Mouse (Mus musculus) lung, postnatal 14 days (tissue): ENCODE measurements at regions not wholly inside any gene's neighbourhood (a gene's known extent, or its start where the extent isn't known, plus 50 kb on each side); places are given as distances from the start of the nearest gene placed in this dataset.

Experiments used
- DNase-seq: peaks from one replicate; pipeline ENCODE4 v3.0.0; 2021

DNA sequence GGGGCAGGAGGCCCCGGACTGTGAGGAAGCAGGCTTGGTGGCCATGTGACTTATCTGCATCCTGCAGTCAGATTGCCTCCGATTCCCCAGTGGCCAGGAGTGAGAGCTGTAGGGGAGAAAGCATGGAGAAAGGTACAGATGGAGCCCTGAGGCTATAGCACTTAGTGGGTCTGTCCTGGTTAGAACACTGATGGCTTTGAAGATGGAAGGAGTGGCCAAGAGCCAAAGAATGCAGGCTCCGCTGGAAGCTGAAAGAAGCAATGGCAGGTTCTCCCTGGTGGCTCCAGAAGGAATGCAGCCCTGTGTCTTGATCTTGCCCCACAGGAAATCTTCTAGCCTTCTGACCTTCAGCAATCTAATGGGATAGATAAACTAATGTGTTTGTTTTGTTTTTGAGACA, 926.3 kb downstream of the 4930447A16Rik start:
- no peak for DNase-seq

DNA sequence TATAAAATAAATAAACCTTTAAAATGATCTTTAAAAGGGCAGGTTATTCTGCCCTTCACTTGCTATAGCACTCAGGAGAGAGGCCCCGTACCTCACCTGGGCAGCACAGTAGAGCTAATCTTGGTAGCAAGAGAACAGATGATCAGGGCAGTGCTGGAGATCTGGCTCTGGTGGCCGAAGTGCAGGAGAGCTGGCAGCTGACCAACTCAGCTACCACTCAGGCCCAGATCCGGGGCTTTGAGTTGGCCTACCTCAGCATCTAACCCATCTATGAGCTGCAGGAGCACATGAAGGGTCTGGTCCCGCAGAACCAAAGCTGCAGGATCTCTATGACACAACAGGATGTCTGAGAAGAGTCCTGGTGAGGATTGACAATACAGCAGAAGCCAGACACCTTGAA, 928.0 kb downstream of the 4930447A16Rik start:
- DNase-seq = no peak

DNA sequence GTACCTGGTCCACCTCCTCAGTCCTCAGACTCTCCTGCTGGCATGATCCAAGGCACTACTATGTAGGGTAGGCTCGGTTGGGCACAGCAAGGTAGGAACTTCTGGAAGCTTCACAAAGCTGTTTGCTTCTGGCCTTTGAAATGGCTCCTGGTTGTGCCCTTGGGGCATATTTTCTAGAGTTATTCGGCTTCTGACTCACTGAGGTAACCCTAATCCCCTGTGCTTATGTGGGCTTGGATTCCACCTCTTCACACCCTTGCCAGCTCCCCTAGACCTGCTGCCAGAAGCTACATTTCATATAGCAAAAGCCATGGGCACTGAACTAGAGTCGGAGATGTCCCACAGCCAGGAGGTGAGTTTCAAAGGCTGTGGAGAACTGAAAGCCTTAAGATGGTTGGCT, 933.7 kb downstream of the 4930447A16Rik start:
- no peak for DNase-seq

DNA sequence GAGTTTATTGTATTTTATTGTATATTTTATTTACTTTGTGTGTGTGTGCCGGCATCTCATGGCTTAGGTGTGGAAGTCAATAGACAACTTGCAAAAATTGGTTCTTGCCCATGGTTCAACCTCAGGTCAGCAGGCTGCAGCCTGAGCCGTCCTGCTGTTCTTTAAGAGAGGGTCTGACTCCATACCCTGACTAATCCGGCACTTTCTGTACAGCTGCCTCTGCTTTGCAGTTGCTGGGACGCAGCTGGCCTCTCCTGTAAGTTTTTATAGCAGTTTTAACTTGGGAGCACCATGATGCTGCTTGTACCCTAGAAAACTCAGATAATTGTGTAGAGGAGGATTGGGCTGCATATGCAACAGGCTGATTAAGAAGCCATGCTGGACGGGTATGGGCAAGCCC, 938.2 kb downstream of the 4930447A16Rik start:
- DNase-seq = no peak

DNA sequence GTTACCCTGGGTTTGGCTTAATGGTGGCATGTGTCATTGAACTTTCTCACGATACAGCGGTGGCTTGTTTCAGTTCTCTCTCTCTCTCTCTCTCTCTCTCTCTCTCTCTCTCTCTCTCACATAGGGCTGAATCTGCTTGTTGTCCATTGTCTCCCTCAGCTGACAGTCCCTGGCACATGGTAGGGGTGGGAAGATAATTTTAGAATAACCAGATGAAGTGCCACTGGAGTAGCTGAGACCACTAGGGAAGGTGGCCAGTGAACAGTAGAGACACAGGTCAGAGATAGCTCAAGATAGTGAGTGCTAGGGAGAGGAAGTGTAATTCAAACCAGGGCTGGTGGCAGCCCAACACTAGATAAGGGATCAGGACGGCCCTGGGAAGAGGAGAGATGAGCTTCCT, 938.7 kb downstream of the 4930447A16Rik start:
- no peak for DNase-seq

DNA sequence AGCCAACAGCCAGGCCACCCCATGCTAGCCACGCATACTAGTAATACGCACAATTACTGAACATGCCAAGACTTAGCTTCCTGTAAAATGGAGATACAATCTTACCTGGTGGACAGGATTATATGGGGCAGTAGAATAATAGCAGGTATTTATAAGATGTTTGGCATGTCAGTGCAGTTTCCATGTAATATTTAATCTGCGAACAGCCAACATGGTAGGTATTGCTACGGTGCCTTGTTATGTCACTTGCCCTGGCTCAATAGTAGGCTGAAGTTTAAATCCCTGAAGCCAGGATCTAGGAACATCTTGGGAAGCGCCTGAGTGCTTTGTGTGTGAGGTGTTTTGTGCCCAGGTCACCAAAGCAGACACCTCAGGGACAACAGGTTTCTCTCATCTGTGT, 942.3 kb downstream of the 4930447A16Rik start:
- no peak for DNase-seq

DNA sequence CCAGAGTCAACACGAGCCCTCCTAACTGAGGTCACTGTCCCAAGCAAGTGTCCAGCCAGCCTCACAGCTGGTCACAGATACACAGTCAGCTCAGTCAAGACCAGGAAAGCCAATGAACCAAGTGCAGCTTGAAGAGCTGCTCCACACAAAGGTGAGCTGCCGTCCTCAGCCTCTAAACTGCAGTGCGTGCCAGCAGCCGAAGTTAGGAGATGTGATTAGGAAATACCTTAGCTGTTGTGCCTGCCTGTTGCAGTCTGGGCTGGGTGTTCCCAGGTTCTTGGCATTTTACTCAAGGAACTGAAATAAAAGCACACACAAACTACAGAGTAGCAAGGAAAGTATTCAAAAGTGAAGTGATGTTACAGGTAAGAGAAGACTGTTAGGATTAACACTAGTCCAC, 942.9 kb downstream of the 4930447A16Rik start:
- no peak for DNase-seq

DNA sequence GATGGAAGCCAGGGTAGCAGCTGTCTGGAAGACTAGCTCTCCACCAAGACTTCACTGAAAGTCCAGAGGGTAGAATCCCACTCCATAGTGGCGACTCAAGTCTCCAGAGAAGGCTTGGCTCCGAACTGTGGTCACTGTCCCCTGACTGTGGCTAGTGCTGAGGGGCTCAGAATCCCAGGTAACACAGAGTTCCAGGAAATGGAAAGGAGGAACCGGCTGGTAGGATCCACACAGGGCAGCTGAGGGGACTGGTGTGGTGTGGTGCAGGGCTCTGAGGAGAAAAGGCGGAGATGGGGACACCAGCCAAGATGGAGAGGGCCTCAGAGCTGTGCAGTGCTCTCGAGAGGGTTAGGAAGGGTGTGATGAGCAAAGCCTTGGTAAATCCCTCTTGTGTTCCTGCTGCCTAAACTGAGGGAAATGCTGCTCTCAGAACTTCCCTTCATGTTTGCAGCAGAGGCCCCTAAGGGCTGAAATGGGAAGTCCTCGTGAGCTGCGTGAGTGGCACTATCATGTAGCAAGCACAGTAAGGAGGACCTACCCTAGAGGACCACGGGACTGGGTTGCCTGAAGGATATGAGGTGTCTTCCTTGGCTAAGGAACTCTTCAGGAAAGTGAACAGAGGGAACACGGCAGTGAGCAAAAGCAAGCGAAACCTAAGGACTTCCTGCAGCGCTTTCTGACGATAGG, 946.2 kb downstream of the 4930447A16Rik start:
- no peak for DNase-seq

DNA sequence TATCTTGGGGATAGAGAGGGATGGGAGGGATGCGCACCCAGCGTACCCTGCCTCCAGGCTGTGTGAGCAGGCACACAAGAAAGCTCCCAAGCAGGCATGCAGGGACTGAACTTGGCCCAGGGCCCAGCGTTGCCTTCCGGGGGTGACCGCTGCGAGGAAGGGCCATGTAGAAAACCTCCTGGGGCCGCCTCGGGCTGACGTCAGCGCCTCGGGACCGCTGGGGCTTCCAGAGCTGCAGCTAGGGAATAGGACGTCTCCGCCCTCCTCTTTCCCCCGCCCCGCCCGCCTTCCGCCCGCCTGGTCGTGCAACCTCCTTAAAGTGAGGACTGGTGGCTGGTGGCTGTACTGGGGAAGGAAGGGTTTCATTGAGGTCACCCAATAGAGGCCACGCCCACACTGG, 948.4 kb downstream of the 4930447A16Rik start:
- peak; percentile 89 for DNase-seq

DNA sequence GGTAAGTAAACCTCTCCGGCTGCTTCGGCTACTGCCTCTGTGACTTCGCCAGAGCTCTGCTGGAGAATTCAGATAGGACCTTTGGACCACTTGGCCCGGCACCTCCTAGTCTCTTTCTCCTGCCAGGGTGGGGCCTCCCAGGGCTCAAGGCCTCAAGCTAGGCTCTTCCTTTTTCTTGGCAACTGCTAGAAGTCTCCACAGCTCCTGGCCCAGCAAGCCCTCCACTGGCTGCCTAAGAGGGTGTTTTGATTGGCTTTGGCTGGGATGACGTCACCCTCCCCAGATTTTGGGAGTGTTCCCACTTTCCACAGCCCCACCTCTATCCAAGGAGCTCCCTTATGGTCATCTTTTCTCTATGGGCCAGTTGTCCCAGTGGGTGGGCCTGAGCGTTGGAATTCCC, 949.4 kb downstream of the 4930447A16Rik start:
- DNase-seq = peak; percentile 70

DNA sequence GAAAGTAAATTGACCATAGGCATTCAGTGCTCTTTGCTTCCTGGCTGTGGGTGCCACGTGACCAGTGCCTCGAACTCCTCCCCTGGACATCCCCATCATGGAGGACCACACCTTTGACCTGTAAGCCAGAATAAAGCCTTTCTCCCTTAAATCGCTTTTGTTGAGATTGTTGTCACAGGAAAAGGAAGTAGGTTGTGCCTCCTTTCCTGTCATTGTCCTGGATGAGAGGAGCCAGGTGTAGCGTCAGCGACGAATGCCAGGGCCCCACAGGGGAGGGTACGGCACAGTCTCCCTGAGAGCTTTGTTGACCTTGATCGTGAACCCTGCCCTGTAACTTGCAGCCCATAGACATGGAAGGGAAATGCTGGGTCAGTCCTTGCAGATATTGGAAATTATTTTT, 952.8 kb downstream of the 4930447A16Rik start:
- no peak for DNase-seq

DNA sequence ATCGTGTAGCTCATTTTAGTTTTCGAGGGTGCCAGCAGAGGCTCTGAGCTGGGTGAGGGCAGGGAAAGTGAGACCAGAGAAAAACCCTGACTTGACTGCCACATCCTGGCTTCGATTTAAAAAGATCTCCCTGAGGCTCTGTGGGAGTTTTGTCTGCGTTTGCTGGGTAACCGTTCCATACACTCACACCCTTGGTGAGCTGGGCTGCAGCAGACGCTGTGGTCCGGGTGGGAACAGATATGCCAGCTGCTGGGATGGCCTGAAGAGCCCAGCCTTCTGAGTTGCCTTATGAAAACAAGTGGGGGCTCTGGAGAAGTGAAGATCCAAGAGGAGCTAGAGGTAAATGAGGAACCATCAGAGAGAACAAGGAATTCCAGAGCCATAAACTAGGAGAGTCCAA, 962.3 kb downstream of the 4930447A16Rik start:
- no peak for DNase-seq

DNA sequence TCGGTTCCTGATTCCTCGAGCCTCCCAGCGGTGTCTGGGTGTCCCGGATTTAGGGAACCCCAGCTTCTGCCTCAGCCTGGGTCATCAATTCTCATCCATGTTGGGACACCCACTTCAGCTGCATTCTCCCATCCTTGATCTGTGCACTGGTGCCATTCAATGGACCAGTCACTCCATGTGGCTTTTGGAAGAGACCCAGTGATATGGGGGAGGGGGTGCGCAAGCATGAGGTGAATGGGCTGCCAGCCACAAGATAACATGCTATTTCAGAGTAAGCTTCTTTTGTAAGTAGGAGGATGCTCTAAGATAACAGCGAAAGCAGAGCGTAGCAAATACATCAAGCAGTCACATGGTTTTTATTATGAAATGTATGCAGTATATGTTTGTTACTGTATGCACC, 963.1 kb downstream of the 4930447A16Rik start:
- no peak for DNase-seq

DNA sequence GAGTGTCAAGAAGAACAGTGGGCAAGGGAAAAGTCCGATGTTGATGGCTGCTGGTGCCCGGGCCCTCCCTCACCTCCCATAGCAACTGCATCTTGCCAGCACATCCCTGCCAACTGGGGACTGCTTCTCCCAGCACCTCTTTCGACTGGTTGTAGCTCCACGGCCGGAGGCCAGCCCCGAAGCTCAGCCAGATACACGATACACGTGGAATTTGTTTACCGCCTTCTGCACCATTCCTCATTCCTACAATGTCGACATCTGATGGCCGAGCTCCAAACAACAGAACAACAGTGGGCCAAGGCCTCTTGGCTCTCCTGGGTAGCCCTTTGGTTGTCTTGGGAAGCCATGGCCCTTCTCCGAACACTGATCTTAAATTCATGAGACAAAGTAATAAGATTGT, 965.1 kb downstream of the 4930447A16Rik start:
- peak; percentile 25 for DNase-seq

DNA sequence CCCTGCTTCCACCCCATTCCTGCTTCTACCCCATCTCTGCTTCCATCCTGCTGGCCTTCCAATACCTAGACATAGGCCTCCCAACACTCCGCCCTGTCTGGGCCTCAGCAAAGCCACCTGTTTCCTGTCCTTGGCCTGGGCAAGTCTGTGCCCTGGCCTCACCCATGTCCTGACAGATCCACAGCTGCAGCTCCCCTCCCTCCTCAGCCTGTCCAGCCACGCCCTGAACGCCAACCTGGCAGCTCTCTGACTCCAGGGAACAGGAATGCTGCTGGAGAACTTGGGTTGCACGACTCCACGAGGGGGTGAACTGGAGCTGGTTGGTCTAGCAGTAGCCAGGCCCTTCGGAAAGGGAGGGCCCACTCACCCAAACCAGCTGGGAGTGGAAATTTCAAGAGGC, 966.1 kb downstream of the 4930447A16Rik start:
- peak; percentile 69 for DNase-seq

DNA sequence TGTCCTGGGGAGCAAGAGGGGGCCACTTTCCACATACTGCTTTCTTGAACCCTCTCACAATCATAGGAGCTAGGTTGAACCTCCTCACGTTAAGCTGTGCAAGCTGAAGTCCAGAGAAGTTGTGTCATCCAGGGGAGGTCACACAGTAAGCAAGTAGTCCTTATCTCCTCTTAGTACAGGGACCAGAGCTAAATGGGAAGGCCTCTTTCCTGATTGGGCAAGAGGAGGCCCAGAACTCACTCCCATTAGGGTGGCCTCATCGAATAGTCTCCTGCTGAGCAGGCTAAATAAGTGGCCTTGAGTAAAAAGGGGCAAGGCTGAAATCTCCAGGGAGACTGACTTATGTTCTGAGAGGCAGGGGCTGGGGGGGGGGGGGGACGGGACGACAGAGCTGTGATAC, 966.5 kb downstream of the 4930447A16Rik start:
- DNase-seq = no peak

DNA sequence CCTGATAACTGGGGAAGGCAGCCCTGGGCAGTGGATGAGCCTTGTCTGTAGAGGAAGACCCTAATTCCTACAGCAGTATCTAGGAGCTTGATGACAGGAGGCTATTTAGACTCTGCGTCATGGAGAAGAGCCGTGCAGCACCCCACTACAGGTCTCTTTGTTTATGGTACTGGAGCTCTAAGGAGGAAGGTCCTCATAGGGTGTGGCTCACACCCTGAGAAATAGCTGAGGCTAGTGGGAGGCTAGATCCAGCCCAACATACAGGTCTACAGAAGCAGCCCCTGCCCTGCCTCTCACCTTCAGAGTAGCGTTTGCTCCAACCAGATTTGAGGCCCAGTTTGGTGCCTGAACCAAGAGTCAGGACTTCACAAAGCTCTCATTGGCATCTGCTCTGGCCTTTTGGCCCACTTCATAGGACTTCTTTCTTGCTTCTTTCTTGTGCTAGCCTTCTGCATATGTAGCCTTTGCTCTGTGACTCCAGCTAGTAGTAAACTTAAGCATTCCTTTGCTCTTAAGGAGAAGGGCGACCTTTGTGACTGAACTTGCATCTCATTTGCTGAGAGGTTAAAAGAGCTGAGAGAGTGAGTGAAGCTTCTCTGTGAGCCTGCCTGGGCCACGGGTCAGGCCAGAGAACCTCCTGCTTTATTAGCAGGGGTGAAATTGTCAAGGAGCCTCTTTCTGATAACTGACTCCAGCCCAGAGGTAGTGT, 967.2 kb downstream of the 4930447A16Rik start:
- no peak for DNase-seq

DNA sequence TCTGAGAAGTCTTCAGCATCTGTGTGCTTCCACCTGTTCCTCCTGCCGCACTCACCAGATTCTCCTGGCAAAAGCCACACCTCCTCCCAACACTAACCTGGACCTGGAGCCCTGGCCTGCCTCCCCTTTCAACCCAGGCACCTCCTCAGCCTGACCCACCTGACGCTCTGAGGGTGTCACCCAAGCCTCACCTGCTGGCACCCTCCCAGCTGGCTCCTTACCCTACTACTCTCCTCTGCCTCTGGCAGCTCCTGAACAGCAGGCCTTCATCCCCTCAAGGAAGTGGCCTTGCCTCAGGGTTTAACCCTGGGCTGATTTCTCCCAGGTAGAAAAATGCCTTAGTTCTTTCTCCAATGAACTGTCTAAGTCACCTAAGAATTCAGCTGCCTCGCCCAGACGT, 973.5 kb downstream of the 4930447A16Rik start:
- DNase-seq = peak; percentile 71

DNA sequence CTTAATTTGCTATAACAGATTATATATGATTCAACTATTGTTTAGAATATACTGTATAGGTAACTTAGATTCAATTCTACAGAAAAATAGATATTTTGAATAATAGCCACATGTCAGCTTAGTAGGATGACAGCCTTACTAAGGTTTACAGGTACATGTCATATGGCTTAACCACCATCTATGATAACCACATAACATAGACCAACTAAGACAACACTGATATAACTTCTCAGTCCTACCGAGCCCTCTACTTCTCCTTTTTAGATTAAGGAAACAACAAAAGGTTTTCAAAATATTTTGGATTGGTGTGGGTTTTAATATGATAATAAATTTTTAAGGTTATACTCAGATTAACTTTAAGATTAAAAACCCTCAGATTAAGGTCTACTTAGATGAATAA, 977.4 kb downstream of the 4930447A16Rik start:
- no peak for DNase-seq

DNA sequence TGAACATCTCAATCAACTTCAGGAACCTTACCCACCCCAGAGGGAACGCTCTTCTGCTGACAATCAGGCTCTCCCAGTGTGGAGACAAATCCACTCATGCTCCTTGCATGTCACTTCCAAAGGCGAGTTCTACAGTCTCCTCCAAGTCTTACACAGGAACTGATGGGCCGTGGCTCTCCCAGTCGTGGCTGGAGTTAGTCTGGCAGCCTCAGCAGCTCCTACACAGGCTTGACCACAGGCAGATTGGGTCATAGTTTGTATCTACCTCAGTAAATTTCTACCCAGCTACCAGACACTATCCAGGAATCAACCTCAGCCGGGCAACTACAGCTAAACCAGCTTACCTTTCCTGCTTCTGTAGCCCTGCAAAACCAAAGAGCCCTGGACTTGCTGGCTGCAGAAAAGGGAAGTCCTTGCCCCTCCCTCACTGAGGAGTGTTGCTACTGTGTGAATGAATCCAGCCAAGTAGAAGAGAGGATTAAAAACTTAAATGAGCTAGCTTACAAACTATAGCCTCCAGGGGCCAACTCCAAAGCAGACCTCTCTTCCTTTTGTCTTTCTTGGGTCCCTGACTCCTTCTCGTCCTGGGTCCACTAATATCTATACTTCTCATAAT, 978.5 kb downstream of the 4930447A16Rik start:
- DNase-seq = no peak

DNA sequence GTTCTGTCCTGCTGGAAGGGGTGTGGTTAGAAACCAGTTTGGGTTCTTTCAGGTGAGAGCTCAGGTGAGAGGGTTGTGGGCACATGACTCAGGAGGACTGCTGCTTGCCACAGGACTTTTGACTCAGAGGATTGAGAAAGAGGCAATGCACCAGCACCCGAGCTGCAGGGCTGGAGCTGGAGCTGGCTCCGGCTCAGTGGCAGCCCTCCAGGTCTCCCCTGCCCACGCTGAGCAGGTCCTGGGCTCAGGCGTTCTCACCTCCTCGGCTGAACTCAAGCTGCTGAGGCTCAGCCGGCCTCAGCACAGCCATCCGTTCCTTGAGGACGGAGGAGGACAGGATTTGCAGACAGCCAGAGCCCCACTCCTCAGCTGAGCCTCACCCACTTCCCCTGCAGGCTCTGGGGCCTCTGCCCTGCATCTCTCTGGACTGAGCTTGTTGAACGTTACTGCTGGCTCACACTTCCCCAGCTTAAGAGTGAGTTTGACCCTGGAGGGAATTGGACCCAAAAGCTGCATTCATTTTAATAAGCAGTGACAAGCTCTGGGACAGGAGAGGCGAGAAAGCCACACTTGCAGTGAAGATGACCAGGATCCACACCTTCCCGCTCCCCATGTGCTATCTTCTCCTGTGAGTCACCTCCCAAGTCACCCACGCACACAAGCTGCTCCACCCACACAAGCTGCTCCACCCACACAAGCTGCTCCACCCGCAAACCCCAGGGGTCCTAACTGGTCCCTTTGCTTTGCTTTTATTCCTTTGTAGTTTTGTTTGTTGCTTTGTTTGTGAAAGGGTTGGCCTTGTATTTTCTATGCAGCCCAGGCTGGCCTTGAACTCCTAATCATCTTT, 981.0 kb downstream of the 4930447A16Rik start:
- peak; percentile 25 for DNase-seq

DNA sequence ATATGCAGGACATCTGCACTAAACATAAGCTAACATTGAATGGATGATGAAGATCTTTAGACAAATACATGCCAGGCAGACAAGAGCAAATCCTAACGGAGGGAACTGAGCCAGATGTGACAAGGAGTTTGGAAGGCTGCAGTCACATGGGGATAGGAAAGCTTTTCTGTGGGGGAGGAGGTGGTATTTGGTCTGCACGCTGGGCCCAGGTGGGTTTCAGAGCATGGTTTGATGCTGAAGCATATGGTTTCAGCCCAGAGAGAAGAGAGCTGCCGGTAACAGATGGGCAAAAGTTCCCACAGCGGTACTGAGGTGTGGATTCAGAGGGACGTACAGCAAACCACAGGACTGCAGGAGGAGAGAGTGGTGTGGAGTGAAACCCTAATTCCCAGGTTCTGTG, 982.1 kb downstream of the 4930447A16Rik start:
- DNase-seq = no peak

DNA sequence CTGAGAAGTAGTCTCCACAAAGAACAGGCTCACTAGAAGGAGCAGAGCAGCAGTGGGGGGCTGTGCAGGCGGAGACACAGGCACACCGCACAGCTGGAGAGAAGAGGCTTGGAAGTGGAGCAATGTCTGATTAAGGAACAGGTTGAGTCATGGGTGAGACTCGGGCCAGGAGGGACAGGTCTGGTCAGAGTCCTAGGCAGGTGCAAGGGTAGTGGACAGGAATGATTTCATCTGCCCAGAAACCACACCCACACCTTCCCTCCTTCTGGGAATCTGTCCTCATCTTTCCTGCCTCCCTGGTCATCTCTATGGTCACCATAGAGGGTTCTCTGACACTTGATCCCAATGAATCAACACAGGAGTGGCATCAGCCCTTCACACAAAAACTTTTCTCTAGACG, 983.8 kb downstream of the 4930447A16Rik start:
- DNase-seq = no peak
